Mouse (Mus musculus): ENCODE measurements around the gene Mrs2. TPM values are rescaled to one million over a fixed set of nuclear protein-coding genes. Genes with fewer than 3 reads are reported as not detected.

Mrs2 gene
- total RNA-seq, 1 experiment: 18.3 TPM

- no peak overlapping the region for H3K9ac ChIP-seq (ENCODE audit: insufficient read depth, low read depth, low read length, poor library complexity, severe bottlenecking)
- no peaks in the 10 kb centered on the region for H3K36me3 ChIP-seq (ENCODE audit: control insufficient read depth, insufficient read depth, low read length, poor library complexity, severe bottlenecking)
- in situ Hi-C loops (cut with MboI; ENCODE audit: low sequenced_read_pairs in 2 of 2, unreplicated experiment in 2 of 2): no loop called here
- H3K4me1 ChIP-seq (ENCODE audit: control insufficient read depth in 2 of 2, insufficient read depth in 2 of 2, low read length in 2 of 2, poor library complexity in 1 of 2): peaks cover 1 to 6% of the 10 kb centered on the region in 2 experiments; a peak in 1 of 4 replicates
- DNase-seq (ENCODE audit: low read depth, low spot score): no peak
- H3K27ac ChIP-seq (ENCODE audit: insufficient read depth, low read depth, low read length, poor library complexity, severe bottlenecking): no peak overlapping the region
- H3K9me3 ChIP-seq (ENCODE audit: control insufficient read depth, insufficient read depth, low read depth, low read length): no peaks in the 10 kb centered on the region
- no peak overlapping the region for H3K4me3 ChIP-seq (ENCODE audit: insufficient read depth in 1 of 2, low read depth in 1 of 2, low read length in 2 of 2, poor library complexity in 1 of 2, severe bottlenecking in 1 of 2)
- no peak for TF ChIP-seq CHD2 (IDR thresholded peaks at IDR 0.05; ENCODE audit: low read depth, low read length)
- TF ChIP-seq MAFK (IDR thresholded peaks at IDR 0.05; ENCODE audit: insufficient read depth, low read depth, low read length): no peak
- no peak for TF ChIP-seq ZNF384 (IDR thresholded peaks at IDR 0.05; ENCODE audit: low read depth, low read length)
- no peak for TF ChIP-seq HCFC1 (IDR thresholded peaks at IDR 0.05; ENCODE audit: borderline replicate concordance, insufficient read depth, low read length)
- TF ChIP-seq ZC3H11A (IDR thresholded peaks at IDR 0.05; ENCODE audit: borderline replicate concordance, low read depth, low read length): no peak
These were observed 54.9 kb downstream of the Mrs2 start for GRCm38 (mm10) chr13:24965130-24965845.

GRCm38 (mm10) chr13:24962119-24962518 lies 58.1 kb downstream of the Mrs2 start:
- Histone ChIP-seq H3K4me1 (ENCODE audit: control insufficient read depth in 2 of 2, insufficient read depth in 2 of 2, low read length in 2 of 2, poor library complexity in 1 of 2) (peaks cover 1 to 6% of the 10 kb centered on the region in 2 experiments; a peak in 1 of 4 replicates), H3K36me3 (ENCODE audit: control insufficient read depth, insufficient read depth, low read length, poor library complexity, severe bottlenecking) (no peaks in the 10 kb centered on the region), H3K9me3 (ENCODE audit: control insufficient read depth, insufficient read depth, low read depth, low read length) (no peaks in the 10 kb centered on the region), H3K9ac (ENCODE audit: insufficient read depth, low read depth, low read length, poor library complexity, severe bottlenecking) (no peak overlapping the region), H3K27ac (ENCODE audit: insufficient read depth, low read depth, low read length, poor library complexity, severe bottlenecking) (no peak overlapping the region), H3K4me3 (ENCODE audit: insufficient read depth in 1 of 2, low read depth in 1 of 2, low read length in 2 of 2, poor library complexity in 1 of 2, severe bottlenecking in 1 of 2) (no peak overlapping the region)
- in situ Hi-C loops (cut with MboI; ENCODE audit: low sequenced_read_pairs in 2 of 2, unreplicated experiment in 2 of 2): no loop called here
- DNase-seq (ENCODE audit: low read depth, low spot score): no peak
- no peak for TF ChIP-seq HCFC1 (IDR thresholded peaks at IDR 0.05; ENCODE audit: borderline replicate concordance, insufficient read depth, low read length)
- no peak for TF ChIP-seq ZC3H11A (IDR thresholded peaks at IDR 0.05; ENCODE audit: borderline replicate concordance, low read depth, low read length)
- no peak for TF ChIP-seq MAFK (IDR thresholded peaks at IDR 0.05; ENCODE audit: insufficient read depth, low read depth, low read length)
- TF ChIP-seq CHD2 (IDR thresholded peaks at IDR 0.05; ENCODE audit: low read depth, low read length): no peak
- TF ChIP-seq ZNF384 (IDR thresholded peaks at IDR 0.05; ENCODE audit: low read depth, low read length): no peak

GRCm38 (mm10) chr13:24960084-24960483 lies 60.1 kb downstream of the Mrs2 start:
- Histone ChIP-seq H3K36me3 (ENCODE audit: control insufficient read depth, insufficient read depth, low read length, poor library complexity, severe bottlenecking) (no peaks in the 10 kb centered on the region), H3K27ac (ENCODE audit: insufficient read depth, low read depth, low read length, poor library complexity, severe bottlenecking) (no peak overlapping the region), H3K4me1 (ENCODE audit: control insufficient read depth in 2 of 2, insufficient read depth in 2 of 2, low read length in 2 of 2, poor library complexity in 1 of 2) (peaks cover 0 to 4% of the 10 kb centered on the region in 2 experiments; a peak in 1 of 4 replicates), H3K9ac (ENCODE audit: insufficient read depth, low read depth, low read length, poor library complexity, severe bottlenecking) (no peak overlapping the region), H3K4me3 (ENCODE audit: insufficient read depth in 1 of 2, low read depth in 1 of 2, low read length in 2 of 2, poor library complexity in 1 of 2, severe bottlenecking in 1 of 2) (no peak overlapping the region), H3K9me3 (ENCODE audit: control insufficient read depth, insufficient read depth, low read depth, low read length) (no peaks in the 10 kb centered on the region)
- DNase-seq (ENCODE audit: low read depth, low spot score): no peak
- TF ChIP-seq ZC3H11A (IDR thresholded peaks at IDR 0.05; ENCODE audit: borderline replicate concordance, low read depth, low read length) (no peak), ZNF384 (IDR thresholded peaks at IDR 0.05; ENCODE audit: low read depth, low read length) (no peak), CHD2 (IDR thresholded peaks at IDR 0.05; ENCODE audit: low read depth, low read length) (no peak)
- in situ Hi-C loops (cut with MboI; ENCODE audit: low sequenced_read_pairs in 2 of 2, unreplicated experiment in 2 of 2): no loop called here

GRCm38 (mm10) chr13:24958671-24959070 lies 61.5 kb downstream of the Mrs2 start:
- in situ Hi-C loops (cut with MboI; ENCODE audit: low sequenced_read_pairs in 2 of 2, unreplicated experiment in 2 of 2): no loop called here
- H3K36me3 ChIP-seq (ENCODE audit: control insufficient read depth, insufficient read depth, low read length, poor library complexity, severe bottlenecking): no peaks in the 10 kb centered on the region
- H3K9ac ChIP-seq (ENCODE audit: insufficient read depth, low read depth, low read length, poor library complexity, severe bottlenecking): no peak overlapping the region
- no peaks in the 10 kb centered on the region for H3K9me3 ChIP-seq (ENCODE audit: control insufficient read depth, insufficient read depth, low read depth, low read length)
- peaks cover 0 to 5% of the 10 kb centered on the region in 2 experiments; a peak in 1 of 4 replicates for H3K4me1 ChIP-seq (ENCODE audit: control insufficient read depth in 2 of 2, insufficient read depth in 2 of 2, low read length in 2 of 2, poor library complexity in 1 of 2)
- H3K27ac ChIP-seq (ENCODE audit: insufficient read depth, low read depth, low read length, poor library complexity, severe bottlenecking): no peak overlapping the region
- TF ChIP-seq ZC3H11A (IDR thresholded peaks at IDR 0.05; ENCODE audit: borderline replicate concordance, low read depth, low read length) (no peak), MAFK (IDR thresholded peaks at IDR 0.05; ENCODE audit: insufficient read depth, low read depth, low read length) (no peak), HCFC1 (IDR thresholded peaks at IDR 0.05; ENCODE audit: borderline replicate concordance, insufficient read depth, low read length) (no peak), ZNF384 (IDR thresholded peaks at IDR 0.05; ENCODE audit: low read depth, low read length) (no peak), CHD2 (IDR thresholded peaks at IDR 0.05; ENCODE audit: low read depth, low read length) (no peak)
- no peak for DNase-seq (ENCODE audit: low read depth, low spot score)
- H3K4me3 ChIP-seq (ENCODE audit: insufficient read depth in 1 of 2, low read depth in 1 of 2, low read length in 2 of 2, poor library complexity in 1 of 2, severe bottlenecking in 1 of 2): no peak overlapping the region
